Mouse (Mus musculus): ENCODE measurements around the gene Ttc28. TPM values are rescaled to one million over a fixed set of nuclear protein-coding genes. Genes with fewer than 3 reads are reported as not detected.

The Ttc28 gene
- total and polyA plus RNA-seq, 3 experiments: 0.21 to 0.89 (median 0.28) TPM

- DNase-seq (ENCODE audit: extremely low read depth): no peak
- H3K36me3 ChIP-seq (replicated peaks in 1 of 2; ENCODE audit: control insufficient read depth in 1 of 2, insufficient read depth in 1 of 2, low read length in 1 of 2): no peaks in the 10 kb centered on the region
- H3K4me3 ChIP-seq (replicated peaks in 1 of 3; ENCODE audit: low read depth in 2 of 3, low read length in 2 of 3, poor library complexity in 1 of 3): no peak overlapping the region
- no peak overlapping the region for H3K4me2 ChIP-seq (ENCODE audit: insufficient read depth, low read depth, poor library complexity, severe bottlenecking)
- no peaks in the 10 kb centered on the region for H3K79me2 ChIP-seq (replicated peaks; ENCODE audit: control insufficient read depth, extremely low read depth, insufficient read depth, poor library complexity, severe bottlenecking)
- H3K4me1 ChIP-seq (ENCODE audit: control insufficient read depth in 1 of 2, insufficient read depth in 2 of 2): peaks cover 0 to 7% of the 10 kb centered on the region in 2 experiments; a peak in 2 of 4 replicates
- no peaks in the 10 kb centered on the region for H3K9me3 ChIP-seq (replicated peaks; ENCODE audit: low read length)
- in situ Hi-C loops (cut with MboI; ENCODE audit: low pct_ligation_motif_present, low pct_unique_long_range_greater_than_20kb, low sequenced_read_pairs): no loop called here
- TF ChIP-seq ZNF384 (IDR thresholded peaks at IDR 0.05; ENCODE audit: low read depth, low read length) (no peak), NELFE (IDR thresholded peaks at IDR 0.05; ENCODE audit: low read depth, low read length) (no peak), ZMIZ1 (IDR thresholded peaks at IDR 0.05; ENCODE audit: low read depth, low read length) (no peak), ETS1 (conservative IDR thresholded peaks at IDR 0.05; ENCODE audit: low read depth, low read length) (no peak), POLR2AphosphoS2 (IDR thresholded peaks at IDR 0.05; ENCODE audit: low read depth, low read length) (no peak), UBTF (IDR thresholded peaks at IDR 0.05; ENCODE audit: low read depth, low read length) (no peak), POLR2A (IDR thresholded peaks at IDR 0.05; ENCODE audit: low read depth, low read length) (no peak), ZC3H11A (IDR thresholded peaks at IDR 0.05; ENCODE audit: low read depth, low read length) (no peak), PAX5 (IDR thresholded peaks at IDR 0.05; ENCODE audit: low read length) (no peak), CTCF (conservative IDR thresholded peaks at IDR 0.05 in 1 of 2, IDR thresholded peaks at IDR 0.05 in 1 of 2; ENCODE audit: low read depth in 2 of 2, low read length in 2 of 2) (no peak), JUN (IDR thresholded peaks at IDR 0.05; ENCODE audit: insufficient read depth, low read depth, low read length) (no peak), EP300 (IDR thresholded peaks at IDR 0.05; ENCODE audit: low read length) (no peak), TCF12 (IDR thresholded peaks at IDR 0.05; ENCODE audit: low read depth, low read length) (no peak), MAX (IDR thresholded peaks at IDR 0.05; ENCODE audit: low read length) (no peak), TBP (conservative IDR thresholded peaks at IDR 0.05; ENCODE audit: low read depth, low read length) (no peak), MAZ (IDR thresholded peaks at IDR 0.05; ENCODE audit: low read depth, low read length) (no peak), CHD1 (IDR thresholded peaks at IDR 0.05; ENCODE audit: low read depth, low read length) (no peak)
- no peak overlapping the region for H3K27ac ChIP-seq (ENCODE audit: insufficient read depth, low read depth)
- dilution Hi-C loops (cut with MboI; ENCODE audit: extremely low pct_ligation_motif_present, extremely low pct_unique_long_range_greater_than_20kb, low sequenced_read_pairs): no loop called here
- H3K9ac ChIP-seq (ENCODE audit: insufficient read depth, low read depth): no peak overlapping the region
- no peaks in the 10 kb centered on the region for H3K27me3 ChIP-seq (replicated peaks)
Observed at GRCm38 (mm10) chr5:111298706-111299105, 419.1 kb downstream of the Ttc28 start.

- Histone ChIP-seq H3K4me1 (ENCODE audit: control insufficient read depth in 1 of 2, insufficient read depth in 2 of 2) (peaks cover 0 to 7% of the 10 kb centered on the region in 2 experiments; a peak in 2 of 4 replicates), H3K27ac (ENCODE audit: insufficient read depth, low read depth) (no peak overlapping the region), H3K9me3 (replicated peaks; ENCODE audit: low read length) (peaks cover 3% of the 10 kb centered on the region), H3K9ac (ENCODE audit: insufficient read depth, low read depth) (no peak overlapping the region), H3K4me2 (ENCODE audit: insufficient read depth, low read depth, poor library complexity, severe bottlenecking) (no peak overlapping the region), H3K79me2 (replicated peaks; ENCODE audit: control insufficient read depth, extremely low read depth, insufficient read depth, poor library complexity, severe bottlenecking) (no peaks in the 10 kb centered on the region), H3K4me3 (replicated peaks in 1 of 3; ENCODE audit: low read depth in 2 of 3, low read length in 2 of 3, poor library complexity in 1 of 3) (no peak overlapping the region), H3K27me3 (replicated peaks) (no peaks in the 10 kb centered on the region), H3K36me3 (replicated peaks in 1 of 2; ENCODE audit: control insufficient read depth in 1 of 2, insufficient read depth in 1 of 2, low read length in 1 of 2) (no peaks in the 10 kb centered on the region)
- in situ Hi-C loops (cut with MboI; ENCODE audit: low pct_ligation_motif_present, low pct_unique_long_range_greater_than_20kb, low sequenced_read_pairs) (no loop called here), dilution Hi-C loops (cut with MboI; ENCODE audit: extremely low pct_ligation_motif_present, extremely low pct_unique_long_range_greater_than_20kb, low sequenced_read_pairs) (no loop called here)
- DNase-seq (ENCODE audit: extremely low read depth): no peak
- TF ChIP-seq SMC3 (IDR thresholded peaks at IDR 0.05; ENCODE audit: low read depth, low read length) (no peak), JUND (conservative IDR thresholded peaks at IDR 0.05; ENCODE audit: low read depth, low read length) (no peak), RAD21 (IDR thresholded peaks at IDR 0.05; ENCODE audit: low read depth, low read length) (no peak), HCFC1 (IDR thresholded peaks at IDR 0.05; ENCODE audit: low read depth, low read length) (no peak), MXI1 (IDR thresholded peaks at IDR 0.05; ENCODE audit: low read depth, low read length) (no peak), CTCF (conservative IDR thresholded peaks at IDR 0.05 in 1 of 2, IDR thresholded peaks at IDR 0.05 in 1 of 2; ENCODE audit: low read depth in 2 of 2, low read length in 2 of 2) (no peak), EP300 (IDR thresholded peaks at IDR 0.05; ENCODE audit: low read length) (no peak), E2F4 (IDR thresholded peaks at IDR 0.05; ENCODE audit: insufficient replicate concordance, low read depth, low read length) (no peak)
Observed at GRCm38 (mm10) chr5:111300776-111301175, 421.2 kb downstream of the Ttc28 start.

Measured in CH12.LX (cell line).